Mouse (Mus musculus) spleen, adult 18-20 months (tissue): ENCODE data around the gene Rhox3a.
"Not testable (repeated sequence)": the region's sequence is repeated elsewhere in the genome, so short reads cannot be mapped to it uniquely, and the experiment has no call there.

Source experiments
- DNase-seq, 2 experiments: peaks; one replicate each; pipeline ENCODE4 v3.0.0; 2022; ENCODE audit warnings: mixed read lengths in 2 of 2

Gene Rhox3a

GRCm38 (mm10) chrX:37249619-37250018, at the start of gene Rhox3a:
Gene Rhox3a (plus strand): TSS chrX:37249919.
- not testable (repeated sequence) for DNase-seq

- DNase-seq = no peak
Observed at GRCm38 (mm10) chrX:37210941-37211340, 38.8 kb upstream of the Rhox3a start, which contains the start of gene Gm9. Gene Gm9 (minus strand): TSS chrX:37211041.

DNA sequence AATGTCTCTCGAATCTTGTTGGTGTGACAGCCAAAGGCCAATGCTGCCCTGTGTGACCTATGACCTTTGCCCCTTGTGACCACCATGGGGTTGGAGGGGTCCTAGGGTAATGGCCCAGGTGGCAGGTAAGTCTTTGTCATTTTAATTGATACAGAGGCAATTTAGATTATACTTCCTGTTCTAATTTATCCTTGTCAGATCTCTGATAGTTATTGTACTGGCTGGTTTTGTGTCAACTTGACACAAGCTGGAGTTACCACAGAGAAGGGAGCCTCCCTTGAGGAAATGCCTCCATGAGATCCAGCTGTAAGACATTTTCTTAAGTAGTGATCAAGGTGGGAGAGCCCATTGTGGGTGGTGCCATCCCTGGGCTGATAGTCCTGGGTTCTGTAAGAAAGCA, 27.6 kb upstream of the Rhox3a start, which contains the start of gene Rhox1:
TSS of gene Rhox1 (minus strand) at position 101 of the 400 bp plus-strand sequence.
- not testable (repeated sequence) for DNase-seq

GRCm38 (mm10) chrX:37244676-37245075, 5.0 kb upstream of the Rhox3a start, which contains the start of gene Rhox2a:
Gene Rhox2a (plus strand): TSS chrX:37244976.
- DNase-seq = not testable (repeated sequence)

- not testable (repeated sequence) for DNase-seq
Observed at GRCm38 (mm10) chrX:37265038-37265437, 15.3 kb downstream of the Rhox3a start, which contains the start of gene Rhox4a. Gene Rhox4a (plus strand): TSS chrX:37265338.
